Mouse (Mus musculus) embryonic facial prominence, embryonic 10.5 days (tissue): Measurements from ENCODE around the gene Dyrk1a. TPM values are rescaled to one million over a fixed set of nuclear protein-coding genes. Genes with fewer than 3 reads are reported as not detected.

Experiments used
- DNase-seq: peaks from one replicate; pipeline ENCODE4 v3.0.0-alpha.2; 2017; ENCODE audit warnings: low spot score
- H3K27ac ChIP-seq: fragments of 300-500 bp; sonication (generic); replicated peaks from 2 replicates; pipeline ENCODE4 v1.5.1; 2016; ENCODE audit warnings: mild to moderate bottlenecking
- H3K27me3 ChIP-seq: fragments of 300-500 bp; sonication (generic); replicated peaks from 2 replicates; pipeline ENCODE4 v1.6.1; 2016; ENCODE audit warnings: low read depth, mild to moderate bottlenecking; ENCODE audit not compliant: poor library complexity, severe bottlenecking
- H3K36me3 ChIP-seq: fragments of 300-500 bp; sonication (generic); replicated peaks from 2 replicates; pipeline ENCODE4 v1.6.1; 2016; ENCODE audit warnings: mild to moderate bottlenecking, moderate library complexity
- H3K4me1 ChIP-seq: fragments of 300-500 bp; sonication (generic); 2 replicates; pipeline ENCODE4 v1.6.1; 2016
- H3K4me3 ChIP-seq: fragments of 300-500 bp; sonication (generic); 2 replicates; pipeline ENCODE4 v1.5.1; 2016; ENCODE audit warnings: mild to moderate bottlenecking, moderate library complexity
- H3K9me3 ChIP-seq: fragments of 300-500 bp; sonication (generic); 2 replicates; pipeline ENCODE4 v1.6.1; 2016; ENCODE audit warnings: mild to moderate bottlenecking
- WGBS: fragments of 180-500 bp; shearing (Covaris S2); methylation state at CpG from one replicate; pipeline ENCODE4 v1.1.7; 2016; 5-methylcytosine and 5-hydroxymethylcytosine counted together
- polyA plus RNA-seq: library from polyadenylated mRNA; unstranded; fragments of >200 nt; fragmentation: Nextera tagmentation; extraction: Ambion mirVana; gene quantifications from 2 replicates; pipeline ENCODE4 v1.2.1, GENCODE M21; 2016

Gene Dyrk1a
- polyA plus RNA-seq, 1 experiment from 2014 or later: 10.0 TPM

DNA sequence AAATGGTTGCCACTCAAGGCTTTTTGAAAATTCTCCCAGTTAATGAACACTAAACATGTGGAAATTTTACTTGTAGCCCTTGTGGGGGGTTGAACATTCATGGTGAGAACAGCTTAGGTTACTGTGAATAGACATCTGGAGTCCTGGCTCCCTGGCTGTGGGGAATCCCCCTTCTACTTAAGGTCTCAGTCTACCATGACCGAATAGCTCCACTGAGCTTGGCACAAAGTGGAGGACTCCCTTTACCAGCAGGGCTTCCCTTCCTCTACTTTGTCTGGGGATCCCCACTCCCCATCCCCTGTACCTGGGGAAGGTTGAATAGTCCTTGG, 167.5 kb downstream of the Dyrk1a start:
- Histone ChIP-seq H3K9me3 (no peaks in the 10 kb centered on the region), H3K27ac (no peak overlapping the region), H3K36me3 (no peaks in the 10 kb centered on the region), H3K27me3 (no peaks in the 10 kb centered on the region), H3K4me3 (no peak overlapping the region), H3K4me1 (peaks cover 8% of the 10 kb centered on the region)
- no peak for DNase-seq
- 78% methylated on average over 1 of the region's 1 CpGs for WGBS

- H3K27ac ChIP-seq: no peak overlapping the region
These were observed 174.2 kb downstream of the Dyrk1a start for GRCm38 (mm10) chr16:94743853-94744501.

GRCm38 (mm10) chr16:94745016-94745415, 175.2 kb downstream of the Dyrk1a start:
- no peaks in the 10 kb centered on the region for H3K36me3 ChIP-seq
- no peak for DNase-seq
- no peaks in the 10 kb centered on the region for H3K9me3 ChIP-seq
- 82% methylated on average over 9 of the region's 9 CpGs for WGBS
- no peak overlapping the region for H3K27ac ChIP-seq
- H3K27me3 ChIP-seq: no peaks in the 10 kb centered on the region
- no peak overlapping the region for H3K4me3 ChIP-seq
- peaks cover 11% of the 10 kb centered on the region for H3K4me1 ChIP-seq

More at GRCm38 (mm10) chr16:94743853-94744501, 174.2 kb downstream of the Dyrk1a start:
- no peaks in the 10 kb centered on the region for H3K27me3 ChIP-seq
- H3K36me3 ChIP-seq: no peaks in the 10 kb centered on the region
- DNase-seq: peak; percentile 50
- 2% methylated on average over 11 of the region's 11 CpGs for WGBS
- H3K4me3 ChIP-seq: peak overlapping the region; percentile 45
- H3K9me3 ChIP-seq: no peaks in the 10 kb centered on the region
- peaks cover 11% of the 10 kb centered on the region for H3K4me1 ChIP-seq

Other genes with a start within 250 kb of the Dyrk1a start
- 5.1 and 6.2 TPM in 2 replicates for gene Ripply3, start 241.6 kb upstream of the Dyrk1a start, polyA plus RNA-seq
- 300 and 304 TPM in 2 replicates for gene Ttc3, start 199.4 kb upstream of the Dyrk1a start, polyA plus RNA-seq
- 77.9 and 78.3 TPM in 2 replicates for gene Pigp, start 198.2 kb upstream of the Dyrk1a start, polyA plus RNA-seq
- gene Vps26c, start 43.2 kb upstream of the Dyrk1a start, polyA plus RNA-seq: 53.9 and 59.4 TPM in 2 replicates